Mouse (Mus musculus) bone marrow macrophage, adult 2 months (primary cell): Measurements from ENCODE around the gene Rere.

Experiments used
- CTCF ChIP-seq: IDR thresholded peaks from 2 replicates; pipeline ENCODE4 v1.5.1; 2012; ENCODE audit warnings: low read depth, mild to moderate bottlenecking, low read length, moderate library complexity
- POLR2A ChIP-seq: IDR thresholded peaks from 2 replicates; pipeline ENCODE4 v1.6.1; 2012; ENCODE audit warnings: mild to moderate bottlenecking, low read depth, low read length, borderline replicate concordance

DNA sequence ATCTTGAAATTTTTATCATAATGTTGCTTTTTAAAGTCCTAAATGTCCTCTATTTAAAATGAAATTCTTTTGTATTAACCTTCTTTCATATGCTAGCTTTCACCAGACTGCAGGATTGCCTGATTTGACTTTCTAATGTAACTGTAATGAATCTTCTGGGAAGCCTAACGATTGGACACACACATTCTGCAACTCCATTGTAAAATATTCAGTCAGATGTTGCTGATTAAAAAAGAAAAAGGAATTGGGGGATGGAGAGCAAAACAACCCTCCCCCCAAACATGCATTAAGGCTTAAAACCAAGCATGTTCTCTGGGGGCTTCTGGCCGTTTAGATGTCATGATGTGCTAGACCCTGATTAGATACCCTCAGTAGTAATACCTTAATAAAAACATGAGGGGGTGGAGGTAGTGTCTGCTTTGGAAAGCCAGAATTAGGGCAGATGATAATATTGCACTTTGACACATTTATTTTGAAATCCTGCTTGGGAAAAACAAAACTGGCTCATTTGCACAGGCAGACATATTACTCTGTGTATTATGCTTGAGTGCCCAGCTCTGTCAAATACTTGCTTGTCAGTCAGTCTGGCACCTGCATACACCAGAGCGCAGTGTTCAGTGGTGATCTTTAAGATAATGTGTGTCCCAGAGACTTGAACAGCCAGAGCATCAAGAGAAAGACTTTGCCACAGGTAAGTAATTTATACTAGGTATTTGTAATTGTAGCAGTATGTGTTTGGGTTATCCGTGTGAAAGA lies 52.7 kb downstream of the Rere start:
- TF ChIP-seq CTCF (no peak), POLR2A (no peak)
